Mouse (Mus musculus): ENCODE data around the gene Capns1.

DNA sequence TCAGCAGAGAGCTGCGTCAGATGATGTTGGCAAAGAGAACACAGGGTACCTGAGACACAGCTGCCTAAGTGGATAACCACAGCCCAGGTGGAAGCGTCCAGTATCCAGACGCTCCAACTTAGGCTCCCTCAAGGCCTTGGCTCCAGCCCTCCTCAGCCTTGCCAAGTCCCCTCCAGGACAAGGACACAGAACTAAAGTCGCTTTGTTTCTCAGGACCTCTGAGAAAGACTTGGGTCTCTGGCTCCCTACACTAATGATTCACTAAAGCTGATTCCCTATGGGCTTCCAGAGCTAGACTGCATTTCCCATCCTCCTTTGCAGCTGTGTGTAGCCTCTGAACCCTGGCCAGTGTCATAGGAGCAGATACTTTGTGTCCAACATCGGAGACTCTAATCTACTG, 1.6 kb upstream of the Capns1 start:
- TF ChIP-seq CTCF (IDR thresholded peaks at IDR 0.05; ENCODE audit: low read depth, low read length) (no peak), POLR2A (IDR thresholded peaks at IDR 0.05; ENCODE audit: extremely low read depth, insufficient read depth, low read length) (no peak)

Measured in liver, adult 2 months (tissue).